Mouse (Mus musculus): ENCODE measurements around the gene Lrsam1. TPM values are rescaled to one million over a fixed set of nuclear protein-coding genes. Genes with fewer than 3 reads are reported as not detected.
A peak's percentile ranks its signal among the peaks of the same experiment; 100 is the strongest.

The Lrsam1 gene
- polyA plus RNA-seq, 1 experiment from 2014 or later: 6.6 TPM

GRCm38 (mm10) chr2:32964659-32965457 lies 3.4 kb upstream of the Lrsam1 start:
- Histone ChIP-seq H3K9me3 (no peaks in the 10 kb centered on the region), H3K4me3 (peak overlapping the region; percentile 97), H3K4me1 (peaks cover 70% of the 10 kb centered on the region), H3K27ac (no peak overlapping the region), H3K36me3 (replicated peaks) (peaks cover 32% of the 10 kb centered on the region), H3K27me3 (ENCODE audit: poor library complexity, severe bottlenecking) (no peaks in the 10 kb centered on the region)
- WGBS: 25% methylated on average over 10 of the region's 10 CpGs
- DNase-seq (ENCODE audit: extremely low spot score, low spot score): no peak

- H3K4me1 ChIP-seq: peaks cover 70% of the 10 kb centered on the region
- no peak for DNase-seq (ENCODE audit: extremely low spot score, low spot score)
- 77% methylated on average over 1 of the region's 1 CpGs for WGBS
- H3K27me3 ChIP-seq (ENCODE audit: poor library complexity, severe bottlenecking): no peaks in the 10 kb centered on the region
- H3K36me3 ChIP-seq (replicated peaks): peaks cover 32% of the 10 kb centered on the region
- H3K4me3 ChIP-seq: peak overlapping the region; percentile 97
- no peak overlapping the region for H3K27ac ChIP-seq
- H3K9me3 ChIP-seq: no peaks in the 10 kb centered on the region
These were observed 2.6 kb upstream of the Lrsam1 start for GRCm38 (mm10) chr2:32963981-32964380.

DNA sequence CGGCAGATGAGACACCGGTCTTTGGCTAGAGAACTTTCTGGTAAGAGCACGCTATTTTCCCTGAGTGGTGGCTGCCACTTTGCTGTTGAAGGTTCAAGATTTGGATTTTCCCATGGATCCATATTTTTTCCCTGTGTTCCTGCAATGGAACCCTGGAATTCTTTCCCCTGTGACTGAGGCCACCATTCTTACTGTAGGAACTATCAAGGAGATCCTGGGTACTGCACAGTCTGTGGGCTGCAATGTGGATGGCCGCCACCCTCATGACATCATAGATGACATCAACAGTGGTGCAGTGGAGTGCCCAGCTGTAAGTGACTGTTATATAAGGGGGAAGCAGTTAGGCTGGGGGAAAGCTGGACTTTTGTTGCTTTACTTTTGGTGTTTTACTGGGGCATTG lies 2.1 kb upstream of the Lrsam1 start:
- H3K27me3 ChIP-seq (ENCODE audit: poor library complexity, severe bottlenecking): no peaks in the 10 kb centered on the region
- H3K36me3 ChIP-seq (replicated peaks): peaks cover 32% of the 10 kb centered on the region
- H3K9me3 ChIP-seq: no peaks in the 10 kb centered on the region
- H3K4me3 ChIP-seq: peak overlapping the region; percentile 97
- H3K27ac ChIP-seq: 0 out of 2 replicates have a peak overlapping the region, but pooled peaks have one; percentile 97
- WGBS: 76% methylated on average over 4 of the region's 4 CpGs
- H3K4me1 ChIP-seq: peaks cover 70% of the 10 kb centered on the region
- DNase-seq (ENCODE audit: extremely low spot score, low spot score): no peak

DNA sequence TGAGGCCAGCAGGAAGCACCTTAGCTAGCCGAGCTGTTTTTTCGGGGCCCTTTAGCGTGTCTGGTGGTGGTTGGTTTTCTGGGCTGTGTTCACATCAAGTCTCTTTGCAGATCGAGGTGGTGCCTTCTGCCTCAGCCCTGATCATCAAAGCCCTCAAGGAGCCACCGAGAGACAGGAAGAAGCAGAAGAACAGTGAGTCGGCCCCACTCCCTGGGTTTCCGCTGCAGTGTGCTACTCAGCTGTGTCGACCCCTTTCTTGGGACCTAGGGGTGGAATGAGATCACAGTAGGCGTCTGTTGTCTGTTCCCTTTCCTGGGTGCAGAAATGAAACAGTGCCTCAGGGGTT lies 1.4 kb upstream of the Lrsam1 start:
- Histone ChIP-seq H3K27ac (peak overlapping the region; percentile 97), H3K9me3 (no peaks in the 10 kb centered on the region), H3K27me3 (ENCODE audit: poor library complexity, severe bottlenecking) (no peaks in the 10 kb centered on the region), H3K36me3 (replicated peaks) (peaks cover 32% of the 10 kb centered on the region), H3K4me1 (peaks cover 64% of the 10 kb centered on the region), H3K4me3 (peak overlapping the region; percentile 97)
- DNase-seq (ENCODE audit: extremely low spot score, low spot score): no peak
- WGBS: 12% methylated on average over 9 of the region's 9 CpGs

GRCm38 (mm10) chr2:32962062-32962874 lies 854 bp upstream of the Lrsam1 start:
- peaks cover 58% of the 10 kb centered on the region for H3K4me1 ChIP-seq
- peak; percentile 44 for DNase-seq (ENCODE audit: extremely low spot score, low spot score)
- peaks cover 34% of the 10 kb centered on the region for H3K36me3 ChIP-seq (replicated peaks)
- peak overlapping the region; percentile 97 for H3K4me3 ChIP-seq
- under 1% methylated on average over 33 of the region's 33 CpGs for WGBS
- H3K27me3 ChIP-seq (ENCODE audit: poor library complexity, severe bottlenecking): no peaks in the 10 kb centered on the region
- no peaks in the 10 kb centered on the region for H3K9me3 ChIP-seq
- peak overlapping the region; percentile 97 for H3K27ac ChIP-seq

DNA sequence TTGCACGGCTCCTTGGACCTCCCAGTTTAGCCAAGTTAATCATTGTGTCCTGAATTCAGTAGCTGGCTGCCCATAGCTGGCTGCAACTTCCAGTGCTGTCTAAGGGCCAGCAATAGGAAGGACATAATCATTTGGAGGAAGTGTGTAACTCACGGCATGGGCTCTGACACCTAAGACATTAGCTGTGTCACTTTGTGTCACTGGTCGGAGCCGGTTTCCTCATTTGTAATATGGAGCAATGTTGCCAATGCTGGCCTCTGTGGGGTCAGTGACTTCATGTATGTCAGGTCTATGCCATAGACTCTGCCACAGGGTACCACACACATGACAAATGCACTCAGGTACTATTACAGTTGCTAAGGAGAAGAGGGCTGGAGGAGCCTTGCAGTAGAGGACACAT lies 1.1 kb downstream of the Lrsam1 start:
- peaks cover 39% of the 10 kb centered on the region for H3K4me1 ChIP-seq
- H3K9me3 ChIP-seq: no peaks in the 10 kb centered on the region
- no peak overlapping the region for H3K27ac ChIP-seq
- peaks cover 52% of the 10 kb centered on the region for H3K36me3 ChIP-seq (replicated peaks)
- H3K4me3 ChIP-seq: peak overlapping the region; percentile 97; the same call in 1 of the 2 replicates
- no peak for DNase-seq (ENCODE audit: extremely low spot score, low spot score)
- WGBS: 96% methylated on average over 4 of the region's 4 CpGs
- H3K27me3 ChIP-seq (ENCODE audit: poor library complexity, severe bottlenecking): no peaks in the 10 kb centered on the region

DNA sequence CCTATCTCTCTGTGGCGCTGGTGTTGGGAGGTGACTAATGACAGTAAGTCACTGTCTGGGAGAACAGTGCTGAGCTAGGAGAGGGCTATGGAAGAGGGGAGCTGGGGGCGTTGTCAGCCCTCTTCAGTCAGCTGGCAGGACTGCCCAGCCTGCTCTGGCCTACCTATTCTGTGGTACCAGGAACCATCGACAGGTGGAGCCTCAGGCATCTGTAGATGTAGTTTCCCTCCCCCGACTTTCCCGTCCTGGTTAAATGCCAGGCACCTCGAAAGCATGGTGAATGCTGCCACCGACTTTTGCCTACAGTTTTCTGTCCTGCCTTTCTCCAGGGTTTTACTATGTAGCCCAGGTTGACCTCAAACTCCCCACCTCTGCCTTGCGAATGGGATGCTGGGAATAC lies 4.1 kb downstream of the Lrsam1 start:
- Histone ChIP-seq H3K4me3 (no peak overlapping the region), H3K4me1 (peaks cover 12% of the 10 kb centered on the region), H3K9me3 (peaks cover 6% of the 10 kb centered on the region; the same call in 1 of the 2 replicates), H3K27me3 (ENCODE audit: poor library complexity, severe bottlenecking) (no peaks in the 10 kb centered on the region), H3K27ac (no peak overlapping the region), H3K36me3 (replicated peaks) (peaks cover 51% of the 10 kb centered on the region)
- no peak for DNase-seq (ENCODE audit: extremely low spot score, low spot score)
- 67% methylated on average over 8 of the region's 8 CpGs for WGBS

DNA sequence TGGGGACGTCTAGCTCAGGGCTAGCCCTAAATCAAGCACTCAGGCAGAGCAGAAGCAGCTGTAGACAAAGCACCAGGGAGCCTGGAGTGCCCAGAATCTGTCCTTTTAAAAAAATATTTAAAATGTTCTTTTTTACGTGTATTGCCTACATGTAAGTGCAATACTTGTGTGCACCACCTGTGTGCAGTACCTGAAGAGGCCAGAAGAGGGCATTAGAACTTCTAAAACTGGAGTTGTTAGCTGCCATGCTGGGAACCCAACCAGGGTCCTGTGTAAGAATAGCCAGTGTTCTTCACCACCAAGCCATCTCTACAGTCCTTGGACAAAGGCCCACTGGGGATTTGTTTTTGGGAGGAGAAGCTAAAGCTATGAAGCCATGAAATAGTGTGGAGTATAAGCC lies 6.8 kb downstream of the Lrsam1 start:
- H3K4me1 ChIP-seq: no peaks in the 10 kb centered on the region
- peaks cover 6% of the 10 kb centered on the region; the same call in 1 of the 2 replicates for H3K9me3 ChIP-seq
- peaks cover 66% of the 10 kb centered on the region for H3K36me3 ChIP-seq (replicated peaks)
- H3K4me3 ChIP-seq: no peak overlapping the region
- no peak overlapping the region for H3K27ac ChIP-seq
- DNase-seq (ENCODE audit: extremely low spot score, low spot score): no peak
- 91% methylated on average over 2 of the region's 2 CpGs for WGBS
- no peaks in the 10 kb centered on the region for H3K27me3 ChIP-seq (ENCODE audit: poor library complexity, severe bottlenecking)

DNA sequence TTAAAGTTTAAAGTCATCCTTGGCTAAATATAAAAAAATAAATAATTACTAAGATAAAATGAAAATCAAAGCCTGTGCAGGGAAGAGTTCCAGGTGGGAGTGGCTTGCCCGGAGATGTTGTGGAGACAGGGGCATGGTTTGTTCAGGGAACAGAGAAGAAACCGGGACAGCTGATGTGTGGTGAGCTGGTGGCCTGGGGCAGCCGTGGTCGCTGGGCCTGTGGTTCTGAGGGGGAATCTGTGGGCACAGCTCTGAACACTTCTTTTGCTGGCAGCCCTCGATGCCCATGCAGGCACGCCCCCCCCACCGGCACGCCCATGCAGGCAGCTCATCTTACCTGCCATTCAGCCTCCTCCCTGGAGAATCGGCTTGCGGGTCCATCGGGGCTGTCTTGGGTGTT lies 14.0 kb downstream of the Lrsam1 start:
- H3K27me3 ChIP-seq (ENCODE audit: poor library complexity, severe bottlenecking): no peaks in the 10 kb centered on the region
- WGBS: 93% methylated on average over 11 of the region's 11 CpGs
- H3K4me3 ChIP-seq: no peak overlapping the region
- no peak overlapping the region for H3K27ac ChIP-seq
- peaks cover 63% of the 10 kb centered on the region for H3K36me3 ChIP-seq (replicated peaks)
- H3K9me3 ChIP-seq: no peaks in the 10 kb centered on the region
- DNase-seq (ENCODE audit: extremely low spot score, low spot score): no peak
- H3K4me1 ChIP-seq: no peaks in the 10 kb centered on the region

- Histone ChIP-seq H3K4me1 (no peaks in the 10 kb centered on the region), H3K27ac (no peak overlapping the region), H3K27me3 (ENCODE audit: poor library complexity, severe bottlenecking) (no peaks in the 10 kb centered on the region), H3K4me3 (no peak overlapping the region), H3K9me3 (no peaks in the 10 kb centered on the region), H3K36me3 (replicated peaks) (peaks cover 64% of the 10 kb centered on the region)
- no peak for DNase-seq (ENCODE audit: extremely low spot score, low spot score)
- 91% methylated on average over 4 of the region's 4 CpGs for WGBS
These were observed 20.9 kb downstream of the Lrsam1 start for GRCm38 (mm10) chr2:32940483-32940882.

DNA sequence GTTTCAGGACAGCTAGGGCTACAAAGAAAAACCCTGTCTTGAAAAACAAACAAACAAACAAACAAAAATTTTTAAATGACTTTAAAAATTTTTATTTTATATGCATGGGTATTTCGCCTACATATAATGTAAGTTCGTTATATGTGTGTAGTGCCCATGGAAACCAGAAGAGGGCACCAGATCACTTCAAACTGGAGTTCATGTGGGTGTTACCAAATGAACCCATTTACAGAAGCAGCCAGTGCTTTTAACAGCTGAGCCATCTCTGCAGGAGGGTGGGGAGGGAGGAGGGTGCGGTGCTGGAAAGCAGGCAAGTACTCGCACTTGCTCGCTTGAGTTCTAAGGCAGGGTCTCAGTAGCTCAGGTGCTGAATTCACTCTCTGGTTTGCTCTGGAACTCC lies 22.0 kb downstream of the Lrsam1 start:
- no peak for DNase-seq (ENCODE audit: extremely low spot score, low spot score)
- Histone ChIP-seq H3K4me3 (no peak overlapping the region), H3K4me1 (no peaks in the 10 kb centered on the region), H3K27me3 (ENCODE audit: poor library complexity, severe bottlenecking) (no peaks in the 10 kb centered on the region), H3K9me3 (no peaks in the 10 kb centered on the region), H3K27ac (no peak overlapping the region), H3K36me3 (replicated peaks) (peaks cover 64% of the 10 kb centered on the region)
- WGBS: 62% methylated on average over 5 of the region's 5 CpGs

GRCm38 (mm10) chr2:32938741-32939140 lies 22.7 kb downstream of the Lrsam1 start:
- WGBS: 92% methylated on average over 5 of the region's 5 CpGs
- Histone ChIP-seq H3K4me3 (no peak overlapping the region), H3K27me3 (ENCODE audit: poor library complexity, severe bottlenecking) (no peaks in the 10 kb centered on the region), H3K9me3 (no peaks in the 10 kb centered on the region), H3K27ac (no peak overlapping the region), H3K36me3 (replicated peaks) (peaks cover 67% of the 10 kb centered on the region), H3K4me1 (no peaks in the 10 kb centered on the region)
- DNase-seq (ENCODE audit: extremely low spot score, low spot score): no peak

GRCm38 (mm10) chr2:32931730-32932129 lies 29.7 kb downstream of the Lrsam1 start:
- no peaks in the 10 kb centered on the region for H3K27me3 ChIP-seq (ENCODE audit: poor library complexity, severe bottlenecking)
- WGBS: 80% methylated on average over 7 of the region's 7 CpGs
- H3K4me3 ChIP-seq: no peak overlapping the region
- no peak overlapping the region for H3K27ac ChIP-seq
- peaks cover 8% of the 10 kb centered on the region for H3K4me1 ChIP-seq
- peaks cover 42% of the 10 kb centered on the region for H3K36me3 ChIP-seq (replicated peaks)
- no peaks in the 10 kb centered on the region for H3K9me3 ChIP-seq
- DNase-seq (ENCODE audit: extremely low spot score, low spot score): no peak
